Mouse (Mus musculus): ENCODE measurements around the gene Muc3a. TPM values are rescaled to one million over a fixed set of nuclear protein-coding genes. Genes with fewer than 3 reads are reported as not detected.

Gene Muc3a
- polyA plus RNA-seq (2015; fragmentation: Nextera tagmentation; extraction: Ambion mirVana), result 17.1 and 18.0 TPM in 2 replicates

GRCm38 (mm10) chr5:137212289-137212688 lies at the start of gene Muc3a:
Muc3a (minus strand) TSS chr5:137212389.
- Histone ChIP-seq H3K36me3 (ENCODE audit: control insufficient read depth, insufficient read depth) (no peaks in the 10 kb centered on the region), H3K9me3 (ENCODE audit: control insufficient read depth) (no peaks in the 10 kb centered on the region), H3K4me1 (replicated peaks; ENCODE audit: control insufficient read depth, insufficient read depth, low read length) (peaks cover 8% of the 10 kb centered on the region; the same call in 1 of the 2 replicates), H3K27ac (ENCODE audit: low read depth, low read length) (no peak within 1 kb of the TSS), H3K9ac (ENCODE audit: low read depth, low read length) (no peak within 1 kb of the TSS), H3K4me2 (replicated peaks; ENCODE audit: low read depth) (peak within 1 kb of the TSS; percentile 56), H3K4me3 (ENCODE audit: low read depth, low read length) (no peak within 1 kb of the TSS), H3K27me3 (replicated peaks; ENCODE audit: control insufficient read depth, insufficient read depth, low read length) (no peaks in the 10 kb centered on the region)
- ATAC-seq, result no peak
- TF ChIP-seq CTCF (IDR thresholded peaks at IDR 0.05; ENCODE audit: low read depth), result no peak
- 89% methylated on average over 2 of the region's 2 CpGs for WGBS

- Histone ChIP-seq H3K9ac (ENCODE audit: low read depth, low read length) (no peak overlapping the region), H3K27me3 (replicated peaks; ENCODE audit: control insufficient read depth, insufficient read depth, low read length) (no peaks in the 10 kb centered on the region), H3K4me2 (replicated peaks; ENCODE audit: low read depth) (peak overlapping the region; percentile 56), H3K9me3 (ENCODE audit: control insufficient read depth) (no peaks in the 10 kb centered on the region), H3K27ac (ENCODE audit: low read depth, low read length) (no peak overlapping the region), H3K36me3 (ENCODE audit: control insufficient read depth, insufficient read depth) (no peaks in the 10 kb centered on the region), H3K4me3 (ENCODE audit: low read depth, low read length) (no peak overlapping the region), H3K4me1 (replicated peaks; ENCODE audit: control insufficient read depth, insufficient read depth, low read length) (peaks cover 8% of the 10 kb centered on the region; the same call in 1 of the 2 replicates)
- no peak for TF ChIP-seq CTCF (IDR thresholded peaks at IDR 0.05; ENCODE audit: low read depth)
- 6% methylated on average over 17 of the region's 17 CpGs for WGBS
- ATAC-seq, result peak; percentile 90
Measured at GRCm38 (mm10) chr5:137211114-137211829, 917 bp downstream of the Muc3a start.

GRCm38 (mm10) chr5:137210689-137211088 lies 1.5 kb downstream of the Muc3a start:
- no peaks in the 10 kb centered on the region for H3K9me3 ChIP-seq (ENCODE audit: control insufficient read depth)
- no peaks in the 10 kb centered on the region for H3K27me3 ChIP-seq (replicated peaks; ENCODE audit: control insufficient read depth, insufficient read depth, low read length)
- TF ChIP-seq CTCF (IDR thresholded peaks at IDR 0.05; ENCODE audit: low read depth), result no peak
- peak overlapping the region; percentile 56 for H3K4me2 ChIP-seq (replicated peaks; ENCODE audit: low read depth)
- H3K4me3 ChIP-seq (ENCODE audit: low read depth, low read length), result no peak overlapping the region
- peaks cover 8% of the 10 kb centered on the region; the same call in 1 of the 2 replicates for H3K4me1 ChIP-seq (replicated peaks; ENCODE audit: control insufficient read depth, insufficient read depth, low read length)
- H3K36me3 ChIP-seq (ENCODE audit: control insufficient read depth, insufficient read depth), result no peaks in the 10 kb centered on the region
- H3K27ac ChIP-seq (ENCODE audit: low read depth, low read length), result no peak overlapping the region
- 55% methylated on average over 8 of the region's 8 CpGs for WGBS
- H3K9ac ChIP-seq (ENCODE audit: low read depth, low read length), result no peak overlapping the region
- peak; percentile 59 for ATAC-seq

- H3K36me3 ChIP-seq (ENCODE audit: control insufficient read depth, insufficient read depth), result no peaks in the 10 kb centered on the region
- no peak overlapping the region for H3K27ac ChIP-seq (ENCODE audit: low read depth, low read length)
- no peak overlapping the region for H3K9ac ChIP-seq (ENCODE audit: low read depth, low read length)
- no peaks in the 10 kb centered on the region for H3K4me1 ChIP-seq (replicated peaks; ENCODE audit: control insufficient read depth, insufficient read depth, low read length)
- H3K4me2 ChIP-seq (replicated peaks; ENCODE audit: low read depth), result no peak overlapping the region
- 0 out of 2 replicates have a peak, but pooled peaks have one; percentile 2 for TF ChIP-seq CTCF (IDR thresholded peaks at IDR 0.05; ENCODE audit: low read depth)
- H3K9me3 ChIP-seq (ENCODE audit: control insufficient read depth), result no peaks in the 10 kb centered on the region
- H3K27me3 ChIP-seq (replicated peaks; ENCODE audit: control insufficient read depth, insufficient read depth, low read length), result no peaks in the 10 kb centered on the region
- 75% methylated on average over 3 of the region's 3 CpGs for WGBS
- no peak for ATAC-seq
- H3K4me3 ChIP-seq (ENCODE audit: low read depth, low read length), result no peak overlapping the region
Measured at GRCm38 (mm10) chr5:137205301-137205700, 6.9 kb downstream of the Muc3a start.

- Histone ChIP-seq H3K4me3 (ENCODE audit: low read depth, low read length) (no peak overlapping the region), H3K27ac (ENCODE audit: low read depth, low read length) (peak overlapping the region; percentile 68; the same call in 1 of the 2 replicates), H3K9ac (ENCODE audit: low read depth, low read length) (no peak overlapping the region), H3K27me3 (replicated peaks; ENCODE audit: control insufficient read depth, insufficient read depth, low read length) (no peaks in the 10 kb centered on the region), H3K9me3 (ENCODE audit: control insufficient read depth) (no peaks in the 10 kb centered on the region), H3K4me1 (replicated peaks; ENCODE audit: control insufficient read depth, insufficient read depth, low read length) (0 out of 2 replicates have a peak, but pooled peaks cover 2% of the 10 kb centered on the region), H3K4me2 (replicated peaks; ENCODE audit: low read depth) (no peak overlapping the region), H3K36me3 (ENCODE audit: control insufficient read depth, insufficient read depth) (no peaks in the 10 kb centered on the region)
- ATAC-seq, result peak; percentile 41
- 34% methylated on average over 8 of the region's 8 CpGs for WGBS
- no peak for TF ChIP-seq CTCF (IDR thresholded peaks at IDR 0.05; ENCODE audit: low read depth)
Measured at GRCm38 (mm10) chr5:137194488-137195120, 17.6 kb downstream of the Muc3a start.

GRCm38 (mm10) chr5:137193279-137193952 lies 18.8 kb downstream of the Muc3a start:
- H3K36me3 ChIP-seq (ENCODE audit: control insufficient read depth, insufficient read depth), result no peaks in the 10 kb centered on the region
- H3K4me3 ChIP-seq (ENCODE audit: low read depth, low read length), result no peak overlapping the region
- ATAC-seq, result peak; percentile 93
- H3K4me1 ChIP-seq (replicated peaks; ENCODE audit: control insufficient read depth, insufficient read depth, low read length), result 0 out of 2 replicates have a peak, but pooled peaks cover 2% of the 10 kb centered on the region
- H3K27me3 ChIP-seq (replicated peaks; ENCODE audit: control insufficient read depth, insufficient read depth, low read length), result no peaks in the 10 kb centered on the region
- WGBS, result 32% methylated on average over 8 of the region's 8 CpGs
- no peak overlapping the region for H3K9ac ChIP-seq (ENCODE audit: low read depth, low read length)
- H3K4me2 ChIP-seq (replicated peaks; ENCODE audit: low read depth), result no peak overlapping the region
- TF ChIP-seq CTCF (IDR thresholded peaks at IDR 0.05; ENCODE audit: low read depth), result no peak
- peak overlapping the region; percentile 68; the same call in 1 of the 2 replicates for H3K27ac ChIP-seq (ENCODE audit: low read depth, low read length)
- no peaks in the 10 kb centered on the region for H3K9me3 ChIP-seq (ENCODE audit: control insufficient read depth)

Data from intestine, postnatal 0 days (tissue).